Mouse (Mus musculus) left cerebral cortex, adult 8-10 months (tissue): ENCODE results near the gene Adpgk. TPM values are rescaled to one million over a fixed set of nuclear protein-coding genes. Genes with fewer than 3 reads are reported as not detected.
"Not testable (repeated sequence)": the region's sequence is repeated elsewhere in the genome, so short reads cannot be mapped to it uniquely, and the experiment has no call there.

Source experiments
- DNase-seq, 2 experiments: peaks; one replicate each; pipeline ENCODE4 v3.0.0; 2022; ENCODE audit warnings: low spot score in 2 of 2
- total RNA-seq, 4 experiments: library from RNA; stranded (reverse); gene quantifications; 2 replicates each; pipeline ENCODE4 v1.2.4; 2022

Gene Adpgk
- total RNA-seq, 4 experiments from 2014 or later = 13.6 to 16.4 (median 14.4) TPM

DNA sequence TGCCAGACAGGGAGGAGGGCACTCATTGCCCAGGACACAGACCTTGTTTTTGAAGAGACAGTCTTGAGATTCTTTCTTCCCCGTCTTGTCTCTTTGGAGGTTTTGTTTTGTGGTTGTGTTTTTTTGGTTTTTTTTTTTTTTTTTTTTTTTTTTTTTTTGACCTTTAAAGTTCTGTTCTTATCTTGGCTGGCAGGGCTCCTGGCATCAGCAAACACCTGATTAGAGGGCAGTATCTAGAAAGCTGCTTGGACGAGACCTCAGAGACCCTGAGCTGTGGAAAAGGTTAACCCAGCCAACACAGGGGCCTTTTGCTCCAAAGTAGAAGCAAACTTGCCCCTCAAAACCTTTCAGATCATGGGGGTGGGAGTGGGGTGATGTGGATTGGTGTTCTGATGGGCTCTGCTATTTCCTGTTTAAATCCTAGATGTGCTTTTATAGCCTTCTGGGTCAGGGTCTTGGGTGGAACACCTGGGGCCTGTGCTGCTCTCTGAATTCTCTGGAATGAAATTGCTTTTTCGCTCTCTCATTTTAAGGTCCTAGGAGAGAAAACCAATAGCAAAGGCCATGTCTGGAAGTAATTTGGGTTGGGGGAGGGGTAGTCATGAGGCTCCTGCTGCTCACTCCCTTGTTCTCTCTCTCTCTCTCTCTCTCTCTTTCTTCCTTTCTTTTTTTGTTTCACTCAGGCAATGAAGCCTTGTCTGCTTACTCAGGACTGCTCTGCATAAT lies 2.5 kb upstream of the Adpgk start:
- DNase-seq = no peak

DNA sequence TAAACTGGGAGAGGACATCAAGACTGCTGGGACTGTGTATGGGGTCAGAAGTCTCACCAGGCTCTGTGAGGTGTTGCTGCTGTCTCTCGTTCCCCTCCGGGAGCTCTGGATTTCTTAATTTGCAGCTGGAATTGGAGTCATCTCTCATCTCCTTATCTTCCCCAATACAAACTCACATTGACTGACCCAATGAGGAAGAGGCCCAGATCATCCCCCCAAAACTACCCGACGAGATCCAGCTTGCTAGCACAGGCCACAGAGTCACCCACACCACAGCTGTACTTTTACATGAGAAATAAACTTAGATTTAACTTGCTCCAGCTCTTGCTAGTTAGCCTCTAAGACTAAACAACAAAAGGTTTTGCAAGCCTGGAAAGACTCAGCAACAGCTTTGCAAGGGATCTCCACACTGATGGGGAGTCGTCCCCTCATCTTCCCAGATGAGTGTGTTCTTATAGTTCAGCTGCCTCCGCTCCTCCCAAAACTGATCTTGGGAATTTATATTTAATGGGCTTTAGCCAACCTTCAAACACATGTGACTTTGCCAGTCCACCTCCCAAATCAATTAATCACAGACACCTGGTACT lies 1.7 kb upstream of the Adpgk start:
- no peak for DNase-seq

DNA sequence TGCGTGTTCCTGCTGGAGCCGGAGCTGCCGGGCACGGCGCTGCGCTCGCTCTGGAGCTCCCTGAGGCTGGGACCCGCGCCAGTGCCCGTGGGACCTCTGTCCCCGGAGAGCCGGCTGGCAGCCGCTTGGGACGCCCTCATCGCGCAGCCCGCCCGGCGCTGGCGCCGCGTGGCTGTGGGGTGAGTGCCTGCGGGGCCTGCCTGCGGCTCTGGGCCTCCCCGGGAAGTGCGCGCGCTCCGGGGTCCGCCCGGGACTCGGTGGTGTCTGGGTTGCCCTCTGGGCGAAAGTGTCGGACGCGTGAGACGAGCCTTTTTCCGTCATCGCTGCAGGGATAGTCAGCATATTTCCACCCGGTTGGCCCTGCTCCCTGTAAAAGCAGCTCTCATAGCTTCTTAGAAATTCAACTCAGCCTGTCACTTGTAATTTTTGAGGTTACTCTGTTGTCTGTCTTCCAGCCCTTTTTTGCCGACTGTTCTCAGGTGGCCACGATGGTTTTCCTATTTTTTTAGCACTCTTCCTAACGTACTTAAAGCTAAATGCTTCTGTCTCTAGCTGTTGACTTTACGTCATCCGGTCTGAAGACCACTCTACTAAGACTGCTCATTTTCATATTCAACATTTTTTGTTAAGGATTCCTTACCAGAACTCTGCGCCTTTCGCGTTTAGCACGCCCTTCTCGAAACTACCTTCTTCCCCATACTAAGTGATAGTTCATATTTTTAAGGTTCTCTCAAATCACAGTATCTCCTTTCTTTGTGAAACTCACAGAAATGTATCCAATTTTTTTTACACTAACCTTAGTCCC lies 532 bp downstream of the Adpgk start:
- no peak for DNase-seq

DNA sequence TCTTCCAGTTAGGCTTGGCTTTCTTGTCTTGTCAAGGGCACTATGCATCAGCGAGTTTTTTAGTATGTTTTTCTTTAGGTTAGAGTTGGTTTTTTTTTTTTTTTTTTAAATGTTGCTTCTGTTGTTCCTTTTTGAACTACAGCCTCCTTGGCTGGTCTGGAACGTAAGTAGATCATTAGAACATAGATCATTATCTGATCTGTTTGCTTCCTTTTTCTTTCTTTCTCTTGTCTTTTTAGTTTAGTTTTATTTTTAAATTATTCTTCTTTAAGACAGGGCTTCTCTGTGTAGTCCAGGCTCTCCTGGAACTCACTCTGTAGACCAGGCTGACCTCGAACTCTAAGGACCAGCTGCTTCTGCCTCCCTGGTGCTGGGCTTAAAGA lies 1.1 kb downstream of the Adpgk start:
- no peak for DNase-seq

DNA sequence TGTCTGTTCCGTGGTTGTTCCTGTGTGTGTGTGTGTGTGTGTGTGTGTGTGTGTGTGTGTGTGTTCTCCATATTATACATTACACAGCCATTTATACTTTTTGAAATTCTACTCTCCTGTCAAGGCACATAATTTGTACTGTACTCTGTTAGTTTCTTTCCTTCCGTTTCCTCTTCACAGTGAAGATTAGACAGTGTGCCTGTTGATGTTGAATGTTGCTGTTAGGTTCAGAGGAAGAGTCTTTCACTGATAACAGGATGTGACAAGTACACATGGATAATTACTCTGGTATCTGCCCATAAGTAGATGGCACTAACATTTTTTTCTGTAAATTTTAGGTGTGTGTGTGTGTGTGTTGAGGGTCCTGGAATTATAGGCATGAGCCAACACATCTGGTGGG lies 5.1 kb downstream of the Adpgk start:
- no peak for DNase-seq

DNA sequence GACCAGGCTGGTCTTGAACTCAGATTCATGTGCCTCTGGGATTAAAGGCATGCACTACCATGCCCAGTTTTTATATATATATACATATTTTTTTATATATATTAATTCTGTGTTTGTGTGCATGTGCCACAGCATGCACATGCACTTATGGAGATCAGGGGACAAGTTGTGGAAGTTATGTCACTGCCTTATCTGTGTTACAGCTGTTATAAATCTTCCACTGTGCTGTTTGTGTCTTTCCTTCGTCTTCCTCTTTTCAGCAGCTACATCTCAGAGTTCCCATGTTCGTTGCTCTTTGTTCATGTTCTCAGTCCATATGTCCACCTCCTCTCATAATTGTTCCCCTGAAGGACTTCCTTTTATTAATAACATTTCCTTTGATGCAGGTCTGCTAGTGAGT lies 16.5 kb downstream of the Adpgk start:
- DNase-seq = no peak

DNA sequence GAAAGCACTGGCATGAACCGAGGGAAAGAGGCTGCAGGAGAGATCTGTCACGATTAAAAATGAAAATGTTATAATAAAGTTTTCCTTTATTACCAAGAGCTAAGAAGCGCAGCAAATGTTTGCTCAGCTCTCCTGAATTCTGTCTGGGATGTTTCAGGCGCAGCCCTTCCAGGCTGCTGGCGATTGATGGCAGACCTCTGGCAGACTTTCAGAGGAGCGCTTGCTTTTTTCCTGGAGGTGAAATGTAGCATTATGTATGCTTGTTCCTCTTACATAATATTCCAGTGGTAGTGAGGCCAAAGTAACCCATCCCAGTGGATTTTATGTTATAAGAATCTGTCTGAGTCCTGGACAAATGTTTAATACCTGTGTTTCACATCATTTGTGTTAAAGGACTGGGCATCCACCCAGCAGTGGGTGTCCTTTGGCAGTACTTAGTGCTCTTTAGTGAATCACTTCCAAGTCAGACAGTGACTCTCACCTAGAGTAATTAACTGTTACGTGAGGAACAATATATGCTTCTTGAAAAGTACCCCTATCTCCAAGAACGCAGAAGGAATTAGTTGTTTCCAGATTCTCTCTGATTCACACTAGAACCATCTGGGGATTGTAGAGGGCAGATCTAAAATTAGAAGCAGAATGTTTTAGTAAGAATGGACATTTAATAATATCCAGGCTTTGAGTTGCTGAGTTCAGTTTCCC lies 19.4 kb downstream of the Adpgk start:
- DNase-seq = no peak

DNA sequence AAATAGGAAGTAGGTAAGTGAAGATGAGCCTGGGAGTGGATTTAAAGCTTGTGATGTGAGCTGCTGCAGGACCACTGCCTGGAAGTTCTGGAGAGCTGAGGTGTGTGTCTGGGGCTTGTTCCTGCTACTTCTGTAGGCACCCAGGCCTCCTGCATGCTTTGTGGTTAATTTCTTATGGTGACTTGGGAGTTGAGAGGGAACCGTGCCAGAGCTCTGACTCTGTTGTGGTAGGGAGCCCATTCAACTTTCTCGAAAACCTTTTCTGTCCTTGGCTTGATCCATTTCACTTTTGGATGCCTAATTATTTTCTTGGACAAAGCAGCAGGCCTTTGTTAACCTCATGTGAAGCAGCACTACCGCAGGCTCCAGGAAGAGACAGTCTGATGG lies 19.9 kb downstream of the Adpgk start:
- DNase-seq = no peak

DNA sequence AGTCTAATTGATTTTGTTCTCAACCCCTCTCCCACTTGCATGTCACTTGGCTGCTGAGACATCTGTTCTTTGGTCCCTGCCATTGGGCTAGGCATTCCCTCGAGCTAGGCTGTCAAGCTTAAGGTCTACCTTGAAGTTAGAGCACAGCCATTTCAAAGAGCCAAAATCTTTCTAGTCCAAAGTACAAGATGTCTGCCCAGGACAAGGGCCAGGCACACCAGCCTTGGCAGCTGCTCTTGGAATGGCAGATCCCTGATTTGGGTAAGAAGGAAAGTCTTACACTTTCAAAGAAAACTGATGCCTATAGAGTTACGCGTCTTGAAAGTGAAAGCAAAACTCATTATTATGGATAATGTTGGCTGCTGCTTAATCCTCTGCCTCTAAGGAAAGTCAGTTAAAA lies 24.8 kb downstream of the Adpgk start:
- DNase-seq = no peak

DNA sequence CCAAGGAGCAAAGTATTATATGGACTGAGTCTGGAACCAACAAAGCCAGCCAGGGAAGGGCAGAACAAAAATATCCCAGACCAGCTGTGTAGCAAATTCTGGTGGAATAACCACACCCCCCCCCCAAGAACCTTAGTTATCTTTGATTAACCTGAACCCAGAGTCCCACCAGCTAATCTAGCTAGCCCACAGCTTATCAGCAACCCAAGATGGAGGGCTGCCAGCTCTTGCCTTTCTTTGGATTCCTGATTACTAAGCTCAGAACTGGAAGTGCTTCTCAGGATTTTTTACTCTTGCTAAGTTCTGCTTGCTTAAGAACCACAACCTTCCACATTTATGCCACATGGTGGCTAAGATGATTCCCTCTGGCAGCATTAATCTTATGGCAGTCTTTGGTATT lies 33.0 kb downstream of the Adpgk start:
- no peak for DNase-seq

DNA sequence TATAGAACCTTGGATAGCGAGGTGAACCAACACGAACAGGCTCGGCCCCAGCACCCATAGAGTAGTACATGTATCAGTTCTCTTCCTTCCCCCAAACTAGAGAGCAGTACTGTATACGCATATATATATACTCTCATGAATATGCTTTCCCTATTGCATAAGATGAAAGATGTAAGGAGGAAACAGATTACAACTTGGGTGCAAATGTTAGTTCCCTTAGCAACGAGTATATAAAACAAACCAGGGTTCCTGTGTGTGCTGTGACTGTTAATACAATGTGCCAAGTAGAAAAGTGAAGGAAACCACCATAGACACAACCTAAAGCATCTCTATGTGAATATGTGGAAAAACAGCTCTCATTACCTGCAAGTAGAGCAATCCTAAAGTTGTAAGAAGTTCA lies 38.7 kb downstream of the Adpgk start:
- no peak for DNase-seq

DNA sequence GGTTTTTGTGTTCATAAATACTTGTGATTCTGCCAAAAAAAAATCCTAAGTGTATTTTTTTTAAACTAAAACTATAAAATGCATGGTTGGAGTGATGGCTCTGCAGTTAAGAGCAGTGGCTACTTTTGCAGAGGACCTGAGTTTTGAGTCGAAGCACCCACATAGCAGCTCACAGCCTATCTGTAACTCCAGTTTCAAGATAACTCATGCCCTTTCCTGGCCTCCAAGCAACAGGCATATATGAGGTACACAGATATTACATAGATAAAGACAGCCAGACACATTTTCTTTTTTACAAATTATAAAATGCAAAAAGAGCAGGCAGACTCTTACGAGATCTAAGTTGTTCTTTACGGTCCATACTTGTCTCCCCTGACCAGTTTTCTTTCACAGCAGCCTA lies 45.2 kb downstream of the Adpgk start:
- no peak for DNase-seq

DNA sequence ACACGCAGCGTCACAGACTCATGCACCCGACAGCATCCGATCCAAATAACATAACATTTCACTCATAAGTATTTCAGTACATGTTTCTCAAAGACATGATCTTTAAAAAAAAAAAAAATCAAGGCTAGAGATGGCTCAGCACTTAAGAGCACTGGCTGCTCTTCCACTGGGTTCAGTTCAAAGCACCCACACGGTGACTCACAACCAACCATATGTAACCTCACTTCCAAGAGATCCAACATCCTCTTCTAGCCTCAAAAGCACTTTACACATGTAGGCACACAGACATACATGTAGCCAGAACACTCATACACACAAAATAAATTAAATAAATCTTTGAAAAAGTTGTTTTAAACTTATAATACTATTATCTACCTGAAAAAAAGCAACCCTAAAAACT lies 46.5 kb downstream of the Adpgk start:
- DNase-seq = no peak

DNA sequence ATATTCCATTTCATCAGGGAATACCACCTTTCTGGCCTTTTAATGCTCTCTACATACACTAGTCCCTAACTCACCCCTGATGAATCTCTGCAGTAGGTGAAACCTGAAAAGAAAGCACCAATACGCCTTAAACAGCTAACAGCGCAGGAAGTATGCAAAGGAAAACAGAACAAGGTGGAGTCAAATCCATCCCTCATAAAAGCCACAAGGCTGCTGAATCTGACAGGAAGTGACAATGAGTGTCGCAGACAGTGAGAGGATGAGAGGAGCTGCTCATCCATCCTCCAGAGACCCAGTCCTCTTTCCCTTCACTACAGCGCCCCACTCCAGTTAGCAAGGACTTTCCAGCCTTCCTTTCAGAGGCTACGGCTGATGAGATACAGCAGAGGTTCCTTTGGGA lies 47.1 kb downstream of the Adpgk start:
- no peak for DNase-seq

DNA sequence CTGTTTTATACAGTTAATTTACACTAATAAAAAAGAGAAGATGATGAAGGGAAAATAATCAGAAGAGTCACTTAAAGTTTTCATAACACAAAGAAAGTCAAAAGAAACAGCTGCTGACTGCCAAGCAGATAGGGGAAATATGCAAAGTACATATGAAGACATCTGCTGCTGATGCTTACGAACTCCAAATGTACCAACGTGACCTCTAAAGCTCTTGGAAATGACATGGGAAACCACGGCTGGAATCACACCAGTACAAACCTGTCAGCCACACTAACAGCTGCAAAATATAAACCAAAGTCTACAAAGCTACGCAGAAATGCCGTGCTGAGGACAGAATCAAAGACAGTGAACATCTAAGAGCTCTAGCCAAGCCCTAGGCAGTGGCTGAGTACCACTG lies 47.7 kb downstream of the Adpgk start:
- no peak for DNase-seq

DNA sequence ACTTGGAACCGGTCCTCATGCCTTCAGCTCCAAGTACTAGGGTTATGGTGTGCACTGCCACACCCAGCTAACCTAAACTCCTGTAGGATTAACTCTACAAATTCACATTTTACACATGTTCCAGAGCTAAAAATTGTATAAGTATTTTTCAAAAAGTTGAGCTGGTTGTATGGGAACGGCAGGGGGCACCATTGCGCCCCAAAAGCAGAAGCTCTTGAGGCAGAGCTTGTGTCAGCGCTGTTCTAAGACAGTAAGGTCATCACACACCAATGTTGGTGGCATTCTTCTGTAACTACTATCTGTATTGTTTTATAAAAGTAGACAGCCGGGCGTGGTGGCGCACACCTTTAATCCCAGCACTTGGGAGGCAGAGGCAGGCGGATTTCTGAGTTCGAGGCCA lies 48.6 kb downstream of the Adpgk start:
- DNase-seq = no peak

DNA sequence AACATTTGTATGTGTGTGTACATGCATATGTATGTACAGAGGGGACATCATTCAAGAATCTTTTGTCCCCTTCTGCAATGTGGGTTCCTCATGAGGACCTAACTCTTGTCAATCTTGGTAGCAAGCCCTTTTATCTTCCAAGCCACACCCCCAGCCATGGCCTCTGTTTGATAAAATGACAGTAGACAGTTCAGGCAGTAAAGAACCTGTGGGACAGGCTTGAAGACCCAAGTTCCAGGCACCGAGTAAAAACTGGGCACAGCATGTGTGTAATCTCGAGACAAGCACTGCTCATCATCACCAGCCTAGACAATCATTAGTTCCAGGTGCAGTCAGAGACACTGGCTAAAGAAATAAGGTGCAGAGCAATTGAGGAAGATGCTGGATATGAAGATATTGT lies 54.8 kb downstream of the Adpgk start:
- no peak for DNase-seq

DNA sequence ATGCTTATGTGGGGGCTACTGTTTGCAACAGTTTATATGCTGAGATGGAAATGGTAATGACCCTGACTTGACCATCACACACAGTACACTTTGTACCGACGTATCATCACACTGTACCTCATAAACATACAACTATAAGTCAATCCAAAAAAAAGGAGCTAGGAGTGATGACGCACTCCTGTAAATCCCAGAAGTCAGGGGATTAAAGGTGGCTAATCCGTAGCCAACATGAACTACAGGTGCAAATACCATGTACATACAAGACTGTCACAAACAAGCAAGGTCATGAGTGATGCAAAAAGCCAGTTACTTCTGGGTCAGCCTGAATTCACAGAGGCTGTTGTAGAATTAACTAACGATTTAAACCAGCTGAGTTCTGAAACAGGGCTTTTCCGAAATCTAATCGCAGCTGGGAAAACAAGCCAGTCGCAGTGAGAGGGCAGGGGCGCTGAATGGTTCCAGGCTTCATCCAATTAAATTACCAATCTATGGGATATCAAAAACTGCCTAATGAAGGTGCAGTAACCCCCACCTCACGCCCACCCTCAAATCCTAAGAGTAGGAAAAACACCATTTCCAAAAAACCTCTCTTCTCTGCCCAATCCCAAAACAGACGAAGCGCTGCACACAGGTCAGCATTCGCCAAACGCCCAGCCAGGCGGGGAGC lies 61.4 kb downstream of the Adpgk start:
- peak in 1 of 2 experiments; percentile 8 for DNase-seq

DNA sequence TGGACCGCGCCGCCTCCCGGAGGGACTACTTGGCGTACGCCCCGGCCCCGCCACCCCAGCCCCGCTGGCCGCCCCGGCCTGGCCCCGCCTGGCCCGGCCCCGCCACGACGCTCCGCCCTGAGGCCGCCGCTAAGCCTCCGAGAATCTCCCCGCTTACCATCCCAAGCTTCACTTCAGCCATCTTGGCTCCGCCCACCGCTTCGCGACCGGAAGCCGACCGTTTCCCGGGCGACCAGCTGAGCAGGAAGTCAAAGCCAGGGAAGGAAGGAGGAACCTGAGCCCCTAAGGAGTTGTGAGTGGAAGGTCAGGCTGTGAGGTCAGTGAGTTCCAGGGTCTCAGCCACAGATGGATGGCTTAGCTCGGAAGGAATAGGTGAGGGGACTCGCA lies 61.9 kb downstream of the Adpgk start, which contains the start of gene Bbs4:
Gene Bbs4, minus strand, starts transcription at position 256 of the 387 bp plus-strand sequence.
- peak; percentile 63 to 77 for DNase-seq

DNA sequence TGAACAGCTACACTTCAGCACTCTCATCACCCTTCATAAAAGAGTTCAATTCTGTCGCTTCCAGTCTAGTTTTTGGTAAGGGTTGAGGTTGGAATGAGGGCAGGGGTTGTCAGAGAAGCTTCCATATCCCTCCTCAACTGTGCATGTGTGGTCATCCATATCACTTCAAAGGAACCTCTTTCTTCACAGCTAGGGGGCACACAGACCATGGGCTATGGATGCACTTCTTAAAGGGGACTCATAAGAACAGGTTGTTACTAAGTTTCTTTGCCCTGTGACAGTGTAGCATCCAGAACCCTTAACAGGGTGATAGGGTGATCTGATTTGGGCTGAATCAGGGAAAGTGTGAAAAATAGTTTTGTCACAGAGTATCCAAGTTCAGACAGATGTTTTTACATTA lies 66.7 kb downstream of the Adpgk start:
- DNase-seq = not testable (repeated sequence)

DNA sequence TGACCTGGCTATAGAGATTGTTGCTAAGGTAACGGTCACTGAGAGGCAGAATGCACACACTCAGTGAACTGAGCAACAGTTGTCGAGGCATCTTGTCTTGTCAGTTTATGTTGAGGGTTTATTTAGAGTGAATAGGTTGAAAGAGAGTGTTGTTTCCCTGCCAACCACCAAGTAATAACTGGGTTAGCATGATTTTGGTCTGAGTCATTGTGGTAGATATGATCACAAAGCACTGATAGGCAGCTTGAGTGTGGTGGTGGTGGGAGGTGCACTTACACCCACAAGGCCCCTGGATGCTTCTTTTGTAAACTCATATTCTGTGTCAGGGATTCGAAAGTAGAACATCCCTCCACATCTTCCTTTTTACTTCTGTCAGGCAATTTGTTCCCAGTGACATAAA lies 69.1 kb downstream of the Adpgk start:
- not testable (repeated sequence) for DNase-seq
